Mouse (Mus musculus): ENCODE measurements around the gene Gm5901. TPM values are rescaled to one million over a fixed set of nuclear protein-coding genes. Genes with fewer than 3 reads are reported as not detected.

Gm5901 gene
- total and polyA plus RNA-seq, 3 experiments, result 0.30 to 0.44 TPM; not detected in 1

DNA sequence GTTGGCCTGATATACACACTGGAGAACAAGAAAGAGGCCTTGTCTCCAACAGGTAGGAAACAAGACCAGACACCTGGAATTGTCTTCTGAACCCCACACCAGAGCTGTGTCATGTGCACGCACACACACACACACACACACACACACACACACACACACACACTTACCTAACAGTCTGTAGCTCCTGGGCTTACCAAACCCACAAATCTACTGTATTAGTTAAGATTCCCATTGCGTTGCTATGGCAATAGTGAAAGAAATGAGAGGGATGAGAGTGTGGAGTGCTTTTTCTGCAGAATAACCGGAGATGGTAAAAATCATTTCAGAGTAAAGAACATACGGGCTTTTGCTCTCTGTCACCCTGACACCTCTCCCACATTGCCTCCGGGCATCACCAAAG is 43.3 kb downstream of the Gm5901 start:
- Histone ChIP-seq H3K79me2 (replicated peaks; ENCODE audit: control insufficient read depth, extremely low read depth, insufficient read depth, poor library complexity, severe bottlenecking) (no peaks in the 10 kb centered on the region), H3K27ac (ENCODE audit: insufficient read depth, low read depth) (no peak overlapping the region), H3K27me3 (replicated peaks) (no peaks in the 10 kb centered on the region), H3K4me2 (ENCODE audit: insufficient read depth, low read depth, poor library complexity, severe bottlenecking) (no peak overlapping the region), H3K4me1 (ENCODE audit: control insufficient read depth in 1 of 2, insufficient read depth in 2 of 2) (no peaks in the 10 kb centered on the region), H3K9ac (ENCODE audit: insufficient read depth, low read depth) (no peak overlapping the region), H3K4me3 (replicated peaks in 1 of 3; ENCODE audit: low read depth in 2 of 3, low read length in 2 of 3, poor library complexity in 1 of 3) (no peak overlapping the region), H3K9me3 (replicated peaks; ENCODE audit: low read length) (no peaks in the 10 kb centered on the region), H3K36me3 (replicated peaks in 1 of 2; ENCODE audit: control insufficient read depth in 1 of 2, insufficient read depth in 1 of 2, low read length in 1 of 2) (no peaks in the 10 kb centered on the region)
- no peak for DNase-seq (ENCODE audit: extremely low read depth)
- dilution Hi-C loops (cut with MboI; ENCODE audit: extremely low pct_ligation_motif_present, extremely low pct_unique_long_range_greater_than_20kb, low sequenced_read_pairs), result no loop called here
- TF ChIP-seq CTCF (conservative IDR thresholded peaks at IDR 0.05 in 1 of 2, IDR thresholded peaks at IDR 0.05 in 1 of 2; ENCODE audit: low read depth in 2 of 2, low read length in 2 of 2) (no peak), MEF2A (IDR thresholded peaks at IDR 0.05; ENCODE audit: borderline replicate concordance, low read depth, low read length) (no peak), MAX (IDR thresholded peaks at IDR 0.05; ENCODE audit: low read length) (no peak), POLR2AphosphoS2 (IDR thresholded peaks at IDR 0.05; ENCODE audit: low read depth, low read length) (no peak), ZMIZ1 (IDR thresholded peaks at IDR 0.05; ENCODE audit: low read depth, low read length) (no peak), ETS1 (conservative IDR thresholded peaks at IDR 0.05; ENCODE audit: low read depth, low read length) (no peak)
- in situ Hi-C loops (cut with MboI; ENCODE audit: low pct_ligation_motif_present, low pct_unique_long_range_greater_than_20kb, low sequenced_read_pairs), result no loop called here

DNA sequence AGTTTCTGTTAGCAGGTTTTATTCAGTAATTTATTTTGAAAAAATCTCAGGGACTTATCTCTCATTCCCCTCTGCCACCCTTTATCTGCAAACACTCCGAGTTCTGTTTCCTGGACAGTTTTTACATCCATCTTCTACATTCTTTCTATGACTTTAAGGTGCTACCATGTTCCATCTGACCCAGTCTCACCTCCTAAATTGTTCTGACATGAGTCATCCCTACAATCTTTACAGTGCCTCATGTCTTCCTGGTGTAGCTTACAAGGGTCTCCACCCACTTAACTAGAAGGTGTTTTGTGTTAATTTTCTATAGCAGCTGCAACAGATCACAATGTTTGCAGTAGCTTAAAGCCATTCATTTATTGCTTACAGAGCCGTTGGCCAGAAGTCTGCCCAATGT is 46.1 kb downstream of the Gm5901 start:
- no peak overlapping the region for H3K4me3 ChIP-seq (replicated peaks in 1 of 3; ENCODE audit: low read depth in 2 of 3, low read length in 2 of 3, poor library complexity in 1 of 3)
- in situ Hi-C loops (cut with MboI; ENCODE audit: low pct_ligation_motif_present, low pct_unique_long_range_greater_than_20kb, low sequenced_read_pairs), result no loop called here
- no peak for TF ChIP-seq MAX (IDR thresholded peaks at IDR 0.05; ENCODE audit: low read length)
- no peak for TF ChIP-seq E2F4 (IDR thresholded peaks at IDR 0.05; ENCODE audit: insufficient replicate concordance, low read depth, low read length)
- no peak for TF ChIP-seq ZC3H11A (IDR thresholded peaks at IDR 0.05; ENCODE audit: low read depth, low read length)
- no peak for TF ChIP-seq POLR2AphosphoS2 (IDR thresholded peaks at IDR 0.05; ENCODE audit: low read depth, low read length)
- TF ChIP-seq RAD21 (IDR thresholded peaks at IDR 0.05; ENCODE audit: low read depth, low read length), result no peak
- no peak for TF ChIP-seq ELF1 (IDR thresholded peaks at IDR 0.05; ENCODE audit: low read depth, low read length)
- TF ChIP-seq MEF2A (IDR thresholded peaks at IDR 0.05; ENCODE audit: borderline replicate concordance, low read depth, low read length), result no peak
- TF ChIP-seq CHD1 (IDR thresholded peaks at IDR 0.05; ENCODE audit: low read depth, low read length), result no peak
- no peak for TF ChIP-seq POLR2A (IDR thresholded peaks at IDR 0.05; ENCODE audit: low read depth, low read length)
- TF ChIP-seq MXI1 (IDR thresholded peaks at IDR 0.05; ENCODE audit: low read depth, low read length), result no peak
- TF ChIP-seq MYC (IDR thresholded peaks at IDR 0.05; ENCODE audit: low read depth, low read length), result no peak
- no peak for TF ChIP-seq UBTF (IDR thresholded peaks at IDR 0.05; ENCODE audit: low read depth, low read length)
- TF ChIP-seq NELFE (IDR thresholded peaks at IDR 0.05; ENCODE audit: low read depth, low read length), result no peak
- TF ChIP-seq PAX5 (IDR thresholded peaks at IDR 0.05; ENCODE audit: low read length), result no peak
- TF ChIP-seq MAFK (IDR thresholded peaks at IDR 0.05; ENCODE audit: insufficient replicate concordance, low read length), result no peak
- TF ChIP-seq SMC3 (IDR thresholded peaks at IDR 0.05; ENCODE audit: low read depth, low read length), result no peak
- no peak for TF ChIP-seq ETS1 (conservative IDR thresholded peaks at IDR 0.05; ENCODE audit: low read depth, low read length)
- TF ChIP-seq MAZ (IDR thresholded peaks at IDR 0.05; ENCODE audit: low read depth, low read length), result no peak
- TF ChIP-seq TBP (conservative IDR thresholded peaks at IDR 0.05; ENCODE audit: low read depth, low read length), result no peak
- no peak for TF ChIP-seq HCFC1 (IDR thresholded peaks at IDR 0.05; ENCODE audit: low read depth, low read length)
- no peak for DNase-seq (ENCODE audit: extremely low read depth)
- H3K79me2 ChIP-seq (replicated peaks; ENCODE audit: control insufficient read depth, extremely low read depth, insufficient read depth, poor library complexity, severe bottlenecking), result no peaks in the 10 kb centered on the region
- H3K27me3 ChIP-seq (replicated peaks), result peaks cover 2% of the 10 kb centered on the region
- H3K9me3 ChIP-seq (replicated peaks; ENCODE audit: low read length), result no peaks in the 10 kb centered on the region
- no peak overlapping the region for H3K9ac ChIP-seq (ENCODE audit: insufficient read depth, low read depth)
- no peak overlapping the region for H3K4me2 ChIP-seq (ENCODE audit: insufficient read depth, low read depth, poor library complexity, severe bottlenecking)
- no peaks in the 10 kb centered on the region for H3K4me1 ChIP-seq (ENCODE audit: control insufficient read depth in 1 of 2, insufficient read depth in 2 of 2)
- no peak overlapping the region for H3K27ac ChIP-seq (ENCODE audit: insufficient read depth, low read depth)
- dilution Hi-C loops (cut with MboI; ENCODE audit: extremely low pct_ligation_motif_present, extremely low pct_unique_long_range_greater_than_20kb, low sequenced_read_pairs), result no loop called here
- H3K36me3 ChIP-seq (replicated peaks in 1 of 2; ENCODE audit: control insufficient read depth in 1 of 2, insufficient read depth in 1 of 2, low read length in 1 of 2), result no peaks in the 10 kb centered on the region

Data from CH12.LX (cell line).